Mouse (Mus musculus) heart, embryonic 11.5 days (tissue): ENCODE data around the gene Maml2. TPM values are rescaled to one million over a fixed set of nuclear protein-coding genes. Genes with fewer than 3 reads are reported as not detected.
A peak's percentile ranks its signal among the peaks of the same experiment; 100 is the strongest.

Source experiments
- ATAC-seq: fragments of 200-750 bp; cut with Nextera tagmentation; replicated peaks from 2 replicates; pipeline ENCODE4 v1.8.0; 2017; ENCODE audit warnings: moderate library complexity; ENCODE audit not compliant: insufficient number of reproducible peaks, low FRiP score, low TSS enrichment
- H3K27ac ChIP-seq: fragments of 300-500 bp; sonication (generic); 2 replicates; pipeline ENCODE4 v1.5.1; 2014; ENCODE audit warnings: mild to moderate bottlenecking, low read depth, low read length
- H3K27me3 ChIP-seq: fragments of 300-500 bp; sonication (generic); 2 replicates; pipeline ENCODE4 v1.6.1; 2014; ENCODE audit warnings: mild to moderate bottlenecking, low read length, mixed read lengths; ENCODE audit not compliant: control insufficient read depth, insufficient read depth
- H3K36me3 ChIP-seq: fragments of 300-500 bp; sonication (generic); 2 replicates; pipeline ENCODE4 v1.6.1; 2014; ENCODE audit warnings: mild to moderate bottlenecking, low read length, moderate library complexity, mixed read lengths; ENCODE audit not compliant: control insufficient read depth, insufficient read depth
- H3K4me1 ChIP-seq: fragments of 300-500 bp; sonication (generic); 2 replicates; pipeline ENCODE4 v1.6.1; 2014; ENCODE audit warnings: low read length; ENCODE audit not compliant: control insufficient read depth, insufficient read depth
- H3K4me2 ChIP-seq: fragments of 300-500 bp; sonication (generic); 2 replicates; pipeline ENCODE4 v1.6.1; 2014; ENCODE audit warnings: mild to moderate bottlenecking, moderate library complexity
- H3K4me3 ChIP-seq: fragments of 300-500 bp; sonication (generic); 2 replicates; pipeline ENCODE4 v1.5.1; 2014; ENCODE audit warnings: low read depth, low read length
- H3K9ac ChIP-seq: fragments of 300-500 bp; sonication (generic); 2 replicates; pipeline ENCODE4 v1.6.1; 2014; ENCODE audit warnings: mild to moderate bottlenecking, low read depth, low read length, moderate library complexity
- H3K9me3 ChIP-seq: fragments of 300-500 bp; sonication (generic); replicated peaks from 2 replicates; pipeline ENCODE4 v1.6.1; 2016; ENCODE audit warnings: low read length; ENCODE audit not compliant: control insufficient read depth
- WGBS: fragments of 180-500 bp; shearing (Covaris S2); extraction: QIAGEN DNeasy Blood & Tissue Kit; methylation state at CpG from one replicate; pipeline ENCODE4 v1.1.7; 2014; ENCODE audit not compliant: insufficient replicate concordance; 5-methylcytosine and 5-hydroxymethylcytosine counted together
- polyA plus RNA-seq: library from polyadenylated mRNA; unstranded; fragments of >200 nt; fragmentation: Nextera tagmentation; extraction: Ambion mirVana; gene quantifications from 2 replicates; pipeline ENCODE4 v1.2.1, GENCODE M21; 2014

Maml2 gene
- polyA plus RNA-seq, 1 experiment from 2014 or later, result 9.1 TPM

- no peaks in the 10 kb centered on the region for H3K9me3 ChIP-seq
- H3K4me3 ChIP-seq, result no peak overlapping the region
- no peaks in the 10 kb centered on the region for H3K36me3 ChIP-seq
- H3K27ac ChIP-seq, result no peak overlapping the region
- peaks cover 74% of the 10 kb centered on the region for H3K4me1 ChIP-seq
- H3K9ac ChIP-seq, result no peak overlapping the region
- H3K27me3 ChIP-seq, result no peaks in the 10 kb centered on the region
- no peak for ATAC-seq
- no peak overlapping the region for H3K4me2 ChIP-seq
- 69% methylated on average over 5 of the region's 5 CpGs for WGBS
These were observed 5.5 kb downstream of the Maml2 start for GRCm38 (mm10) chr9:13303099-13303771.

DNA sequence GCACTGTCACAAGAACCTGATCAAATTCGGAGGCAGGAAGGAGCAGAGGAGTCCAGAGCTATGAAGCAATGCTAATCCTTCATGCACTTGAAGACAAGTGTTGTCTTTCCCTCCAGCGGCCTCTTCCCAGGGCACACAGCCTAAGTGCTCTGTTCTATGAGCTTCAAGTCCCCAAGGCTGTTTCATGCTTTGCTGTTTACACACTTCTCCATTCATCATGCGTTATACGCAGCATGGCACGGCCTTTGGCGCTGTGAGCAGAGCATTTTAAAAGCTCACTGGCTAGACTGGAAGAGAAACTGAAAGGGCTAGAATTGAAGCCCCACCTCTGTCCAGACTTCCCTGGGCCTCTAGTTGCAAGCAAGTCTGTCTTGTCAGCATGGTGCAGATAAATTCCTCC lies 6.2 kb downstream of the Maml2 start:
- peak overlapping the region; percentile 41; the same call in 1 of the 2 replicates for H3K27ac ChIP-seq
- H3K9ac ChIP-seq, result no peak overlapping the region
- no peaks in the 10 kb centered on the region for H3K36me3 ChIP-seq
- H3K9me3 ChIP-seq, result no peaks in the 10 kb centered on the region
- H3K4me2 ChIP-seq, result peak overlapping the region; percentile 25; the same call in 1 of the 2 replicates
- no peaks in the 10 kb centered on the region for H3K27me3 ChIP-seq
- no peak overlapping the region for H3K4me3 ChIP-seq
- 53% methylated on average over 6 of the region's 6 CpGs for WGBS
- H3K4me1 ChIP-seq, result peaks cover 67% of the 10 kb centered on the region
- ATAC-seq, result no peak

DNA sequence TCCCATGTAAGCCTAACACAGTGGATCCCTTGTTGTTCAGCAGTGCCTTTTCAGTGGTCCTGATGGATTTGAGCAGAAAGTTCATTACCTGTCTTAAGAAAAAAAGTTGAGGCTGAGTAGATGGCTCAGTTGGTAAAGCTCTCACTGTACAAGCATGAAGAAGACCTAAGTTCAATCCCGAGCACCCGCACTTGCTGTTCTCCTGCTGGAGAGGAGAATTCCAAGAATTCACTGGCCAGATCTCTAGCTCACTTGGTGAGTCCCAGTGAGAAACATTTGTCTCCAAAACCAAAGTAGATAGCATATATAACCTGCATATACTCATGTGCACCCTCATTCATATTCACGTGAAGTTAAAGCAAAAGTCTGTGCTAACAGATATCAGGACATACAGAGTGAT lies 8.7 kb downstream of the Maml2 start:
- Histone ChIP-seq H3K27ac (no peak overlapping the region), H3K4me3 (no peak overlapping the region), H3K36me3 (no peaks in the 10 kb centered on the region), H3K4me2 (no peak overlapping the region), H3K27me3 (no peaks in the 10 kb centered on the region), H3K4me1 (peaks cover 54% of the 10 kb centered on the region), H3K9me3 (no peaks in the 10 kb centered on the region), H3K9ac (no peak overlapping the region)
- WGBS, result 67% methylated on average over 3 of the region's 3 CpGs
- ATAC-seq, result no peak

GRCm38 (mm10) chr9:13307226-13307625 lies 9.5 kb downstream of the Maml2 start:
- H3K27ac ChIP-seq, result peak overlapping the region; percentile 43; the same call in 1 of the 2 replicates
- H3K36me3 ChIP-seq, result no peaks in the 10 kb centered on the region
- no peaks in the 10 kb centered on the region for H3K27me3 ChIP-seq
- no peak overlapping the region; the same call in 1 of the 2 replicates for H3K9ac ChIP-seq
- H3K4me3 ChIP-seq, result no peak overlapping the region
- H3K4me1 ChIP-seq, result peaks cover 46% of the 10 kb centered on the region
- no peak for ATAC-seq
- no peak overlapping the region for H3K4me2 ChIP-seq
- H3K9me3 ChIP-seq, result no peaks in the 10 kb centered on the region
- WGBS, result 55% methylated on average over 4 of the region's 4 CpGs

GRCm38 (mm10) chr9:13308718-13309117 lies 11.0 kb downstream of the Maml2 start:
- H3K27me3 ChIP-seq, result no peaks in the 10 kb centered on the region
- no peak for ATAC-seq
- no peaks in the 10 kb centered on the region for H3K9me3 ChIP-seq
- H3K4me2 ChIP-seq, result no peak overlapping the region
- no peak overlapping the region for H3K4me3 ChIP-seq
- peaks cover 36% of the 10 kb centered on the region for H3K4me1 ChIP-seq
- H3K36me3 ChIP-seq, result no peaks in the 10 kb centered on the region
- no peak overlapping the region for H3K27ac ChIP-seq
- H3K9ac ChIP-seq, result no peak overlapping the region
- 85% methylated on average over 8 of the region's 8 CpGs for WGBS

- 50% methylated on average over 7 of the region's 7 CpGs for WGBS
These were observed 12.1 kb downstream of the Maml2 start for GRCm38 (mm10) chr9:13309807-13310206.

DNA sequence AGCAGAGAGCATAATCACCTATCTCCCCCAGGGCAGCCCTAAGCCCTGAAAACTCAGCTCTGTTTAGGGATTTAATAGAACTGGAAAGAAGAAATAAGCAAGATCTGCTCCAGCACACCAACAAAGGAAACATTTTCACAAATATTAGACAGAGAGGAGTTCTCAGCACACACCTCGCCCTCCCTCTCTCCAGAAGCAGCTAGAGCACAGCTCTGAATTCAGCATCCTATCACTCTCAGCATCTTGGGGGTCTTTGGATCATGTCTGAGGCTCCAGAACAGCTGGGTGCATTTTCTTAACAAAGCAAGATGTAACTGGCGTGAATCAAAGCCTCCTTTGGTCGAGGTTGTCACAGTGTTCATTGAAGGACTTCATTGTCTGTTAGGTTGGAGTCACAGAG lies 12.5 kb downstream of the Maml2 start:
- Histone ChIP-seq H3K9me3 (no peaks in the 10 kb centered on the region), H3K9ac (no peak overlapping the region), H3K27me3 (no peaks in the 10 kb centered on the region), H3K4me2 (no peak overlapping the region), H3K27ac (no peak overlapping the region), H3K4me1 (peaks cover 35% of the 10 kb centered on the region), H3K36me3 (no peaks in the 10 kb centered on the region), H3K4me3 (no peak overlapping the region)
- WGBS, result 58% methylated on average over 3 of the region's 3 CpGs
- ATAC-seq, result no peak

More at GRCm38 (mm10) chr9:13309807-13310206, 12.1 kb downstream of the Maml2 start:
- ATAC-seq, result no peak
- Histone ChIP-seq H3K4me2 (no peak overlapping the region), H3K4me3 (no peak overlapping the region), H3K9me3 (no peaks in the 10 kb centered on the region), H3K27me3 (no peaks in the 10 kb centered on the region), H3K9ac (no peak overlapping the region), H3K36me3 (no peaks in the 10 kb centered on the region), H3K27ac (no peak overlapping the region), H3K4me1 (peaks cover 31% of the 10 kb centered on the region)

GRCm38 (mm10) chr9:13311094-13311493 lies 13.3 kb downstream of the Maml2 start:
- H3K36me3 ChIP-seq, result no peaks in the 10 kb centered on the region
- no peak overlapping the region for H3K27ac ChIP-seq
- peaks cover 43% of the 10 kb centered on the region for H3K4me1 ChIP-seq
- 41% methylated on average over 2 of the region's 2 CpGs for whole genome bisulfite sequencing
- H3K9me3 ChIP-seq, result no peaks in the 10 kb centered on the region
- H3K4me3 ChIP-seq, result no peak overlapping the region
- H3K9ac ChIP-seq, result no peak overlapping the region
- no peaks in the 10 kb centered on the region for H3K27me3 ChIP-seq
- no peak overlapping the region for H3K4me2 ChIP-seq
- no peak for ATAC-seq

DNA sequence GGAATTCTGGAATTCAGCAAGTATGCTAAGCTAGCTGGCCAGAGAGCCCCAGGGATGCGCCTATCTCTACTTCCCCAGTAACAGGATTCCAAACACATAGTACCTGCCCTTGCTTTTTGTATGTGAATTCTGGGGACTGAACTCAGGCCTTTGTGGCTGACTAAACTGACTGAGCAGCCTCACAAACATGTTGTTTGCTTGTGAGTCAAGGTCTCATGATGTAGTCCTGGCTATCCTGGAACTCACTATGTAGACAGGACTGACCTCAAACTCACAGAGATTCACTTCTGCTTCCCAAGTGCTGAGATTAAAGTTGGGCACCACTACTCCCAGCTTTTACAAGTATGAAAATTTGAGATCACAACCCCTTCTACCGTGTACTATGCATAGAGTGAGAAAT lies 16.2 kb downstream of the Maml2 start:
- WGBS, result 87% methylated on average over 2 of the region's 2 CpGs
- no peak for ATAC-seq
- Histone ChIP-seq H3K9ac (no peak overlapping the region), H3K27ac (no peak overlapping the region), H3K4me1 (peaks cover 33% of the 10 kb centered on the region), H3K4me2 (no peak overlapping the region), H3K9me3 (no peaks in the 10 kb centered on the region), H3K27me3 (no peaks in the 10 kb centered on the region), H3K36me3 (no peaks in the 10 kb centered on the region), H3K4me3 (no peak overlapping the region)
